Mouse (Mus musculus) lung, postnatal 25 days (tissue): ENCODE measurements at regions not wholly inside any gene's neighbourhood (a gene's known extent, or its start where the extent isn't known, plus 50 kb on each side); places are given as distances from the start of the nearest gene placed in this dataset.

Source experiments
- DNase-seq: peaks from one replicate; pipeline ENCODE4 v3.0.0; 2022; ENCODE audit warnings: low spot score

DNA sequence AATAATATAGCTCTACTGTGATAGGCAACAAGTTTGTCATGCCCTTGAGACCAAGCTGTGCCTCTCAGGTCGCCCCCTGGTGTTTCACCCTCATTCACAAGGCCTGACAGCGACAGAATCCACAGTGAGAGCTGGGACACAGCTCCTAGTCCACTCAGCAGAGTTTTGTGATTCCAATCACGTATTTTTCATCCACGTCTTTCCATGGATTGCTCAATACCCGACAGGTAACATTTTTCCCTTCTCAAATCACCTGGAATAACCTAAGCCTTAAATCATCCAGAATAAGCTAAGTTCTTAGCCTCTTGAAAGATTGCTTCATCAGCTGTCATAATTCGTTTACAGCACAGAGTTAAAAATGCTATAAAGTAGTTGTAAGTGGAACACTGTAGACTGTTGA, 211.3 kb downstream of the Ccdc91 start:
- DNase-seq, result peak; percentile 41

- no peak for DNase-seq
Observed at GRCm38 (mm10) chr6:147698255-147698654, 222.6 kb downstream of the Ccdc91 start.

DNA sequence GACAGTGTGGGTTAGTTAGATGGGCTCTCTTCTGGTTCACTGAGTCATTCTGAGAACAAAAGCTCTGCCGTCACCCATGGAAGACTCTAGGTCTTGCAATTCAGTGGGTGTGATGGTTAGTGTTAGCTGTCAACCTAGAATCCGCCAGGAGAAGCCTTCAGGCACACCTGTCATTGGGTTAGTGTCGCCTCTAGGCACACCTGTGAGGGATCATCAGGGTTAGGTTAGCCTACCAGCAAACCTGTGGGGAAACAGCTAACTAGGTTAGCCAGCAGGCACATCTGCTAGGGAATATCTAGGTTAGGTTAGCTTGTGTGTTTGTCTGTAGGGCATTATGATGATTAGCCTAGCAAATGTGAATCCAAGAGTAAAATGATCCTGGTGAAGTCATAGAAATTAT, 223.8 kb downstream of the Ccdc91 start:
- no peak for DNase-seq

GRCm38 (mm10) chr6:147700629-147701028, 225.0 kb downstream of the Ccdc91 start:
- DNase-seq, result no peak

DNA sequence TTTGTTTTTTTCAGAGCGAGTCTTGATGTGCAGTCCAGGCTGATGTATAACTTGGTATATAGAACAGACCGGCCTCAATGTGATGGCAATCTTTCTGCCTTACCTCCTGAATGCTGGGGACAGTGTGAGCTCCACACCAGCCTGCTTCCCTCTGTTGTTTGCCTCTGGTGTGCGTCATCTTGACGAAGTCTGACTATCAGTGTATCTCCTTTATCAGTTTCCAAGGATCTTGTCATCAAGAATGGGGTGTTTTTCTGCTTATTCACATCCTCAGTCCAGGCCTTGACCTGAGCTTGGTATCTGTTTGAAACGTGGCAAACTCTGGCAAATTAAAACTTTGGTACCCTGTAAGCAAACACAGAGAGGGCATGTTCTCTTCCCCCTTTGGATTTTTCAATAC, 226.3 kb downstream of the Ccdc91 start:
- DNase-seq, result no peak

DNA sequence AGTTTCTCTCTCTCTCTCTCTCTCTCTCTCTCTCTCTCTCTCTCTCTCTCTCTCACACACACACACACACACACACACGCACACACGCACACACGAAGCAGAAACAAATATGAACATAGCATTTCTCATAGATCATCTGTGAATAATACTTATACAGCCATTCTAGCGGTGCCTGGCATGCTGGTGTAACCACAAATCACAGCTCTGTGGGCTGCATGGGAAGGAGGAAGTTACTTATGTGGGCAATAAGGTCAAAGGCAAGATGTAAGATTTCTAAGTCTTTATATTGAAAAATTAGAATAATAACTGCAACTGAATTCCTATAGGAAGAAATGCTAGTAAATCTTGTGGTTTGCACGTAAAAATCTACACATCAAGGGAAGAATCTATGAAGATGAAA, 228.7 kb downstream of the Ccdc91 start:
- no peak for DNase-seq

- DNase-seq, result no peak
Observed at GRCm38 (mm10) chr6:147705936-147706335, 230.3 kb downstream of the Ccdc91 start.

- DNase-seq, result no peak
Observed at GRCm38 (mm10) chr6:147706741-147707140, 231.1 kb downstream of the Ccdc91 start.

DNA sequence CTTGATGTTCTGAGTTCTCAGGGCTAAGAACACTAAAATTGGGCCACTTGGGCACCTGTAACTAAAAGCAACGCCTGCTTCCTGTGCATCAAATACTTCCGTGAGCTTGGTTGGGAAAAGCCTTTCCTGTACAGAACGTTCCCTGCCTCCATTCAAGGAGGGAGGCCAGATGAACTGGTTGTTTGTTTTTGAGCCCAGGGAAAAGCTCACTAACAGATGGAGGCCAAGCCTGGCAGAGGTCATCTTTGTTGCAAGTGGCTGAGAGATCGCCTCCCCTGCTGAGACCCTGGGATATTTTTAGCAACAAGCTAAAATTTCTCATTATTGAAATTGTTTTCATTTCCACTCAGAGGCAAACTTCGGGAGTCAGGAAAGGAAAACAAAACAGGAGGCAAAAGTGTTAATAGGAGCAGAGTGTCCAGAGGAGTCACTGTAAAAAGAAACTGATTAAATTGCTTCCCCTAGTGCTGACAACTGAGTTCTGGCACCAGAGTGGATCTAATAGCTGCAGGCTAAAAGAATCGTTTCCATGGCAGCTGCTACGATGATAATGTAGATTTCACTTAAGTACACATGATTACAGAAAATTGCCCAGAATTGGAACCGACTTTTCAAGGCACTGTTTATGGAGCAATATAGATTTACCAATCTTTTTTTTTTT, 242.6 kb downstream of the Ccdc91 start:
- peak; percentile 43 for DNase-seq

GRCm38 (mm10) chr6:147718713-147719490, 243.3 kb downstream of the Ccdc91 start:
- no peak for DNase-seq

DNA sequence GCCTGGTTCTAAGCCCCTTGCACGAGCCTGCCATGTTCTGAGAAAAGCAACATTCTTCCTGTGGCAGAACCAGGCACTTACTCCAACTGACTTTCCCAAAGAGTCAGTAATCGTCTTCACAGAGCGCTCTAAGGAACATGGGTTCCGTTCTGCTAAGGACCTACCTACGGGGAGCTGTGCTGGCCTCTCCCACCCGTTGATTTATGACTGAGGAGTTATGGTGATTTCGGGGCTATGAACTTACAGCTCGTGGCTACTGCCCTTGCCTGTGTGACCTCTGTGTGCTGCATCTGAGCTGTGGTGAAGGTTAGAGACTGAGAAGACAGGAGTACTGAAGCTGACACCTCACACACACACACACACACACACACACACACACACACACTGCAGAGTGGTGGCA, 243.9 kb downstream of the Ccdc91 start:
- no peak for DNase-seq

GRCm38 (mm10) chr6:147723336-147723735, 247.7 kb downstream of the Ccdc91 start:
- DNase-seq, result no peak

- no peak for DNase-seq
Observed at GRCm38 (mm10) chr6:147726987-147727386, 251.4 kb downstream of the Ccdc91 start.

DNA sequence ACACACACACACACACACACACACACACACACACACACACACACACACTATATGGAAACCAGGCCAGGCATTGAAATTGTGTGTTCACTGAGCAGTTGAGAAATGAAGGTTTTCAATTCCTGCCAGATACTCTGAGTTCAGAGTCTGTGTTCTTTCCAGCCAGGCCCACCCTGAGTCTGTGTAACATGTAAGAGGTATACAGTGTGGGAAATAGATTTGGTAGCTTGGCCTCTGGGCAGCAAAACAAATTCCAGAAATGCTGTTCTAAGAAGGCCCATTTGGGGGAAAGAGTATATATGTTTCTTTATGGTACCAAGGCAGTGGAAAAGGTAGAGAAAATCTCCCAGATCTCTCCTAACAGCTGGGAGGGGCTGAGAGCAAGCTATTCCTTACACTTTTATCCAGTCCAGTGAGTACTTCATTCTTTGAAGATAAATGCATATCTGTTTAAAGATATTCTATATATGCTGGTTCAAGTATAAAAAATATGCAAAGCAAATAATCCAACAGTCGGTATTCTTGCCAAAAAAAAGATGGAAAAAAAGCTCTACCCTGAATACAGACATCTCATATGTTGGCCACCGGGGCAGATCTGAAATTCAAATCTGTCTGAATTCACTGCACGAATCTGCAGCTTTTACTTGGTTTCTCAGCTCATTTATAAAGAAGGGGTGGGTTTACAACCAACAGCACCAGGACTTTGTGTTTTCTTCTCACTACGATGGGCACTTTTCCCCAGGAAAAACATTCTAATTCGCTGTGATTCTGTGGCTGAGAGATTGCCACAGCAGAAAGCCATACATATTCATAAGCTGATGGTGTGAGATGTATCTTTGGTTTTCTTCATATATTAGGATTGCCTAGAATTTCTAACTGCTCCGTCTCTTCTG, 252.3 kb downstream of the Ccdc91 start:
- no peak for DNase-seq

- DNase-seq, result no peak
Observed at GRCm38 (mm10) chr6:147729721-147730120, 254.1 kb downstream of the Ccdc91 start.

- no peak for DNase-seq
Observed at GRCm38 (mm10) chr6:147738621-147739325, 263.1 kb downstream of the Ccdc91 start.

GRCm38 (mm10) chr6:147741446-147741845, 265.8 kb downstream of the Ccdc91 start:
- no peak for DNase-seq

GRCm38 (mm10) chr6:147744081-147744480, 268.5 kb downstream of the Ccdc91 start:
- DNase-seq, result no peak

DNA sequence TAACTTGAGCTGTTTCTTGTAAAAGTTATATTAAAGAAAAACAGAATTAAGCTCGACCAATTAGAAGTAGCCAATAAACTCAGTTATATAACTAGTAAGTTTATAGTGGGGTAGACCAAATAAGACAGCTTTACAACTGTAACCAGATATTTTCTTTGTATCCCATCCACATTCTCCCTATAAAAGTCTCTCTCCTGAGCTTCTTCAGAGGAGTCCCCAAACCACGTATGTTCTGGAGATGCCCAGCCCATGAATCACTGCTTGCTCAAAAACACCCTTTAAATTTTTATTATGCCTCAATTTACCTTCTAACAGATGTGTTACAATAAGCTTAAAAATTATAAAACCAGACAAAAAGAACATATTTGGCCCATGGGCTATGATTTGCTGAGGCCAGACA, 270.1 kb downstream of the Ccdc91 start:
- no peak for DNase-seq

GRCm38 (mm10) chr6:147747945-147748344, 272.3 kb downstream of the Ccdc91 start:
- no peak for DNase-seq

DNA sequence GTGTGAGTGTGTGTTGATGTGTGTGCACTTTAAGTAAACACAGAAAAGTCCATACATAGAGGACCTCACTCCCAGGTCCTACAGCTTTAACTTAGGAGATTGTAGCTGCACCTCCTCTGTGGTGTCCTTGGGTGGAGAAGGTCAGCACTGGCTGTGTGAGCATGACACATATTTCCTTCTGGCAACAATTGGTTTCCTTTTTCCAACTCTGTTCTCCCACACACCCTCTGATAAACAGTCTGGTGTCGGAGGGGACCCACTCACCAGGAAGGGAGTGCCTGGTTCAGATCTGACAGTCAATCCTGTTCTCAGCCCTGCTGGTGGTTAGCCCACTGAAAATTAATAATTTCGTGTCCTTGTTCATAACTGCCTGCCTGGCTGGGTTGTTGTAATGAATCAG, 276.7 kb downstream of the Ccdc91 start:
- DNase-seq, result peak; percentile 50

GRCm38 (mm10) chr6:147753828-147754227, 278.2 kb downstream of the Ccdc91 start:
- no peak for DNase-seq
